Mouse (Mus musculus): ENCODE results near the gene Rcor2. TPM values are rescaled to one million over a fixed set of nuclear protein-coding genes. Genes with fewer than 3 reads are reported as not detected.

Rcor2 gene
- polyA plus RNA-seq, 1 experiment: 3.6 TPM

- Histone ChIP-seq H3K27ac (ENCODE audit: control insufficient read depth, insufficient read depth, low read depth, low read length) (no peak overlapping the region), H3K4me1 (ENCODE audit: control insufficient read depth, insufficient read depth, low read length) (peaks cover 2% of the 10 kb centered on the region; the same call in 1 of the 2 replicates), H3K27me3 (ENCODE audit: control insufficient read depth, insufficient read depth, low read length) (no peaks in the 10 kb centered on the region), H3K4me3 (ENCODE audit: control insufficient read depth, low read depth, low read length) (no peak overlapping the region), H3K36me3 (ENCODE audit: control insufficient read depth, insufficient read depth, low read length) (no peaks in the 10 kb centered on the region)
- TF ChIP-seq CTCF (IDR thresholded peaks at IDR 0.05; ENCODE audit: control insufficient read depth, insufficient read depth, insufficient replicate concordance, low read depth, low read length) (no peak), POLR2A (IDR thresholded peaks at IDR 0.05; ENCODE audit: control insufficient read depth, low read depth, low read length) (no peak)
These were observed 36.7 kb downstream of the Rcor2 start for GRCm38 (mm10) chr19:7303796-7304195.

GRCm38 (mm10) chr19:7304801-7305200 lies 37.7 kb downstream of the Rcor2 start:
- Histone ChIP-seq H3K4me1 (ENCODE audit: control insufficient read depth, insufficient read depth, low read length) (peaks cover 2% of the 10 kb centered on the region; the same call in 1 of the 2 replicates), H3K4me3 (ENCODE audit: control insufficient read depth, low read depth, low read length) (no peak overlapping the region), H3K27ac (ENCODE audit: control insufficient read depth, insufficient read depth, low read depth, low read length) (no peak overlapping the region), H3K36me3 (ENCODE audit: control insufficient read depth, insufficient read depth, low read length) (no peaks in the 10 kb centered on the region), H3K27me3 (ENCODE audit: control insufficient read depth, insufficient read depth, low read length) (no peaks in the 10 kb centered on the region)
- no peak for TF ChIP-seq POLR2A (IDR thresholded peaks at IDR 0.05; ENCODE audit: control insufficient read depth, low read depth, low read length)
- TF ChIP-seq CTCF (IDR thresholded peaks at IDR 0.05; ENCODE audit: control insufficient read depth, insufficient read depth, insufficient replicate concordance, low read depth, low read length): no peak

- H3K27me3 ChIP-seq (ENCODE audit: control insufficient read depth, insufficient read depth, low read length): no peaks in the 10 kb centered on the region
- TF ChIP-seq POLR2A (IDR thresholded peaks at IDR 0.05; ENCODE audit: control insufficient read depth, low read depth, low read length): no peak
- no peak for TF ChIP-seq CTCF (IDR thresholded peaks at IDR 0.05; ENCODE audit: control insufficient read depth, insufficient read depth, insufficient replicate concordance, low read depth, low read length)
- H3K4me3 ChIP-seq (ENCODE audit: control insufficient read depth, low read depth, low read length): no peak overlapping the region
- no peaks in the 10 kb centered on the region for H3K36me3 ChIP-seq (ENCODE audit: control insufficient read depth, insufficient read depth, low read length)
- H3K4me1 ChIP-seq (ENCODE audit: control insufficient read depth, insufficient read depth, low read length): peaks cover 3% of the 10 kb centered on the region; the same call in 1 of the 2 replicates
- no peak overlapping the region for H3K27ac ChIP-seq (ENCODE audit: control insufficient read depth, insufficient read depth, low read depth, low read length)
These were observed 38.5 kb downstream of the Rcor2 start for GRCm38 (mm10) chr19:7305380-7306310.

GRCm38 (mm10) chr19:7306968-7307367 lies 39.8 kb downstream of the Rcor2 start:
- H3K4me1 ChIP-seq (ENCODE audit: control insufficient read depth, insufficient read depth, low read length): peaks cover 9% of the 10 kb centered on the region
- no peak overlapping the region for H3K4me3 ChIP-seq (ENCODE audit: control insufficient read depth, low read depth, low read length)
- TF ChIP-seq CTCF (IDR thresholded peaks at IDR 0.05; ENCODE audit: control insufficient read depth, insufficient read depth, insufficient replicate concordance, low read depth, low read length) (no peak), POLR2A (IDR thresholded peaks at IDR 0.05; ENCODE audit: control insufficient read depth, low read depth, low read length) (no peak)
- no peaks in the 10 kb centered on the region for H3K27me3 ChIP-seq (ENCODE audit: control insufficient read depth, insufficient read depth, low read length)
- H3K27ac ChIP-seq (ENCODE audit: control insufficient read depth, insufficient read depth, low read depth, low read length): no peak overlapping the region
- H3K36me3 ChIP-seq (ENCODE audit: control insufficient read depth, insufficient read depth, low read length): no peaks in the 10 kb centered on the region

GRCm38 (mm10) chr19:7307995-7308770 lies 41.1 kb downstream of the Rcor2 start:
- TF ChIP-seq POLR2A (IDR thresholded peaks at IDR 0.05; ENCODE audit: control insufficient read depth, low read depth, low read length) (no peak), CTCF (IDR thresholded peaks at IDR 0.05; ENCODE audit: control insufficient read depth, insufficient read depth, insufficient replicate concordance, low read depth, low read length) (no peak)
- Histone ChIP-seq H3K4me1 (ENCODE audit: control insufficient read depth, insufficient read depth, low read length) (peaks cover 9% of the 10 kb centered on the region), H3K27me3 (ENCODE audit: control insufficient read depth, insufficient read depth, low read length) (no peaks in the 10 kb centered on the region), H3K27ac (ENCODE audit: control insufficient read depth, insufficient read depth, low read depth, low read length) (no peak overlapping the region), H3K4me3 (ENCODE audit: control insufficient read depth, low read depth, low read length) (no peak overlapping the region), H3K36me3 (ENCODE audit: control insufficient read depth, insufficient read depth, low read length) (no peaks in the 10 kb centered on the region)

GRCm38 (mm10) chr19:7309738-7310330 lies 42.7 kb downstream of the Rcor2 start:
- TF ChIP-seq POLR2A (IDR thresholded peaks at IDR 0.05; ENCODE audit: control insufficient read depth, low read depth, low read length) (no peak), CTCF (IDR thresholded peaks at IDR 0.05; ENCODE audit: control insufficient read depth, insufficient read depth, insufficient replicate concordance, low read depth, low read length) (no peak)
- Histone ChIP-seq H3K27ac (ENCODE audit: control insufficient read depth, insufficient read depth, low read depth, low read length) (no peak overlapping the region), H3K27me3 (ENCODE audit: control insufficient read depth, insufficient read depth, low read length) (no peaks in the 10 kb centered on the region), H3K4me1 (ENCODE audit: control insufficient read depth, insufficient read depth, low read length) (peaks cover 9% of the 10 kb centered on the region), H3K36me3 (ENCODE audit: control insufficient read depth, insufficient read depth, low read length) (no peaks in the 10 kb centered on the region), H3K4me3 (ENCODE audit: control insufficient read depth, low read depth, low read length) (no peak overlapping the region)

- no peaks in the 10 kb centered on the region for H3K36me3 ChIP-seq (ENCODE audit: control insufficient read depth, insufficient read depth, low read length)
- H3K4me1 ChIP-seq (ENCODE audit: control insufficient read depth, insufficient read depth, low read length): peaks cover 9% of the 10 kb centered on the region
- H3K27ac ChIP-seq (ENCODE audit: control insufficient read depth, insufficient read depth, low read depth, low read length): no peak overlapping the region
- no peak overlapping the region for H3K4me3 ChIP-seq (ENCODE audit: control insufficient read depth, low read depth, low read length)
- no peaks in the 10 kb centered on the region for H3K27me3 ChIP-seq (ENCODE audit: control insufficient read depth, insufficient read depth, low read length)
- no peak for TF ChIP-seq POLR2A (IDR thresholded peaks at IDR 0.05; ENCODE audit: control insufficient read depth, low read depth, low read length)
- no peak for TF ChIP-seq CTCF (IDR thresholded peaks at IDR 0.05; ENCODE audit: control insufficient read depth, insufficient read depth, insufficient replicate concordance, low read depth, low read length)
These were observed 43.6 kb downstream of the Rcor2 start for GRCm38 (mm10) chr19:7310704-7311103.
